Mouse (Mus musculus) C2C12 (cell line): Measurements from ENCODE around the gene Il13ra1.

Experiments
- CEBPB ChIP-seq: IDR thresholded peaks from one replicate; pipeline ENCODE4 v1.6.1; 2011; ENCODE audit warnings: low read depth, mild to moderate bottlenecking, control low read depth, moderate library complexity
- CTCF ChIP-seq: IDR thresholded peaks from one replicate; pipeline ENCODE4 v1.5.1; 2011; ENCODE audit not compliant: control insufficient read depth, insufficient read depth, insufficient read length
- FOSL1 ChIP-seq: IDR thresholded peaks from one replicate; pipeline ENCODE4 v1.8.0; 2011; ENCODE audit warnings: mild to moderate bottlenecking, low read length; ENCODE audit not compliant: poor library complexity, insufficient read depth, severe bottlenecking
- MAX ChIP-seq: IDR thresholded peaks from one replicate; pipeline ENCODE4 v1.6.1; 2011; ENCODE audit warnings: mild to moderate bottlenecking, control low read depth
- MYOD1 ChIP-seq: IDR thresholded peaks from one replicate; pipeline ENCODE4 v1.6.1; 2011; ENCODE audit warnings: low read depth; ENCODE audit not compliant: control insufficient read depth, insufficient read length
- MYOG ChIP-seq: IDR thresholded peaks from one replicate; pipeline ENCODE4 v1.6.1; 2011; ENCODE audit not compliant: control insufficient read depth, insufficient read length; ENCODE audit errors: extremely low read depth
- USF1 ChIP-seq: IDR thresholded peaks from one replicate; pipeline ENCODE4 v1.6.1; 2011; ENCODE audit warnings: low read depth, mild to moderate bottlenecking, control low read depth, moderate library complexity

- TF ChIP-seq CTCF: no peak
- no peak for TF ChIP-seq USF1
- no peak for TF ChIP-seq CEBPB
- no peak for TF ChIP-seq MAX
- TF ChIP-seq FOSL1: no peak
- no peak for TF ChIP-seq MYOG
- TF ChIP-seq MYOD1: no peak
Measured at GRCm38 (mm10) chrX:36211216-36211615, 99.3 kb downstream of the Il13ra1 start.
